Mouse (Mus musculus) G1E (cell line): ENCODE data around the gene Zzef1.

ENCODE experiments used
- CTCF ChIP-seq: IDR thresholded peaks from 2 replicates; pipeline ENCODE4 v1.5.1; 2012; ENCODE audit warnings: low read depth, low read length, inconsistent platforms, mixed read lengths
- POLR2AphosphoS5 ChIP-seq: IDR thresholded peaks from 2 replicates; pipeline ENCODE4 v1.6.1; 2012; ENCODE audit warnings: low read depth, low read length, inconsistent platforms; ENCODE audit not compliant: insufficient replicate concordance

DNA sequence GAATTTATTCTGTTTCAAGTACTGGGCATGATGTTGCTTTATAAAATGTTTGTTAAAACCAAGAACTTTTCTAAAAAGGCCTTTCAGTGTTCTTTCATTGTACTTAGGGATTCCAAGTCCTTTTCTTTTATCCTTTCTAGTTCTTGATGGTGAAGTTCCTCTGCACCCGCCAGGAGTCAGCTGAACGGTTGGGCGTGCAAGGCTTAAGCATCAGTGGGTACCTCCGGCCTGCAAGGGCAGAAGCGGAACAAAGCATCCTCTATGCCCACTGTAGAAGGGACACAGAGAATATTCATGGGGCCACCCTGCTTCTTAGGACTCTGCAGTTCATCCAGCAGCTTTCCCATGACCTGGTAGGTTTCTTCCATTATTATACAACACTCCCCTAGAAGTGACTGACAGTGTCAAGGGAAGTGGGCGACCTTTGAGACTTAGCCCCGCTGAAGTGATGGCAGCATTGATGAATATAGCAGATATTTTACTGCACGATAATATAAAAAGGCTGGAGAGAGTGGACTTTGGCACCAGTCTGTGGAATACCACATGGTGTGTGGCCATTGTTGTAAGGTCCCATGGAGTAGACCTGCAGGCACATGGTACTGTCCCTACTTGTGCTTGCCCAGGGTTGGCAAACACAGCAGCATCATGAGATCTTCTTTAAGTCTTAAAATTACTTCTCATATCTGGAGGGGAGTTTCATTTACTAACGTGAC, 54.5 kb downstream of the Zzef1 start:
- TF ChIP-seq CTCF (no peak), POLR2AphosphoS5 (no peak)
